Mouse (Mus musculus): ENCODE data around the gene Pick1.

- TF ChIP-seq CTCF (conservative IDR thresholded peaks at IDR 0.05; ENCODE audit: insufficient read depth, insufficient read length, low read depth, low read length) (no peak), POLR2A (IDR thresholded peaks at IDR 0.05; ENCODE audit: low read depth, low read length) (no peak)
Measured at GRCm38 (mm10) chr15:79223641-79224040, 5.3 kb upstream of the Pick1 start.

All from kidney, adult 2 months (tissue).